Mouse (Mus musculus): ENCODE measurements around the gene Qars. TPM values are rescaled to one million over a fixed set of nuclear protein-coding genes. Genes with fewer than 3 reads are reported as not detected.

The Qars gene
- total RNA-seq, 4 experiments from 2014 or later = 78.6 to 107 (median 95.6) TPM

- DNase-seq (ENCODE audit: low spot score in 2 of 2) = no peak
These were observed 17.9 kb downstream of the Qars start for GRCm38 (mm10) chr9:108525400-108525799.

DNA sequence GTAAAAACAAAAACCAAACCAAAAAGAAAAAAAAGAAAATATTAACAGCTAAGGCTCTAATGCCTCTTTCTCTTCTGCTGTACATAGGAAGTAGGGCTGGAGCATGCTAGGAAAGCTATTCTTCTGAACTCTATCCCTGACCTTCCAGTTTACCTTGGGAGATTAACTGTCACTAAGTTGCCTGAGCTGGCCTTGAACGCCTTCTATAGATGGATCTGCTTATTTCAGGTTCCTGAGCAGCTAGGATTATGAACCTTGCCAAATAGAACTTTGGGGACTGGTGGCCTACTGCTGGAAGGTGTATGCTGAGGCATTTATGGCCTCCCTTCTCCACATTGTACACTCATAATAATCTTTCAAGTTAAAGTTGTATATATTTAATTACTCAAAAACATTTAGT is 23.4 kb downstream of the Qars start:
- no peak for DNase-seq (ENCODE audit: low spot score in 2 of 2)

- DNase-seq (ENCODE audit: low spot score in 2 of 2) = no peak
These were observed 24.0 kb downstream of the Qars start for GRCm38 (mm10) chr9:108531496-108531895.

DNA sequence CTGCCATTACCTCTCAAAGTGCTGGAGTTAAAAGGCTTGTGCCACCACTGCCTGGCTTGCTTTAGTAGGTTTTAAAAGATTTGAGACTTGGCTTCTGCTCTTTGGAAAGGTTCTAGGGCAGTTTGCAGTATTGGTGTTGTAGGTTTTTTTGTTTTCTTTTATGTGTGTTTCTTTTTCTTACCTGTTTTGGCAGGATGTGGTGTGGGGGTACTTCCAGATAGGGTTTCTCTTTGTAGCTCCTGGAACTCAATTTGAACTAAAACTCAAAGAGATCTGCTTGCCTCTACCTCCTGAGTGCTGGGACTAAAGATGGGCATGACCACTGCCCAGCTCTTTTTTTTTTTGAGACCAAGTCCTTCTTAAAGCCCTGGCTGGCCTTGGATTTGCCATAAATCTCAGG is 33.3 kb downstream of the Qars start:
- DNase-seq (ENCODE audit: low spot score in 2 of 2) = no peak

DNA sequence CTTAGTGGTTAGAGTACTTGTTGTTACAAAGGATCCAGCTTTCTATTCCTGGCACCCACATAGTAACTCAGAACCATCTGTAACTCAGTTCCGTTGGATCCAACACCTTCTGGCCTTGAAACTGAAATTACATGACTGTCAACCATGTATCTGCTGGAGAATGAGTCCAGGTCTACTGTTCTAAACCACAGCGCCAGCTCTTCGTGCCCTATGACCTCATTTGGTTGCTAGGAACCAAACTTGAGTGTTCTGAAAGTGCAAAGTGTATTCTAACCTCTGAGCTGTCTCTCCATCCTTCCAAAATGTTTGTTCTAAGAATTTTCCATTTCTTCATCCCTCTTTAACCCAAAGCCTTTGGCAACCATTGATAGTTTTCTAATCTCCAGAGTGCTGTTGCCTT is 38.5 kb downstream of the Qars start:
- DNase-seq (ENCODE audit: low spot score in 2 of 2) = no peak

DNA sequence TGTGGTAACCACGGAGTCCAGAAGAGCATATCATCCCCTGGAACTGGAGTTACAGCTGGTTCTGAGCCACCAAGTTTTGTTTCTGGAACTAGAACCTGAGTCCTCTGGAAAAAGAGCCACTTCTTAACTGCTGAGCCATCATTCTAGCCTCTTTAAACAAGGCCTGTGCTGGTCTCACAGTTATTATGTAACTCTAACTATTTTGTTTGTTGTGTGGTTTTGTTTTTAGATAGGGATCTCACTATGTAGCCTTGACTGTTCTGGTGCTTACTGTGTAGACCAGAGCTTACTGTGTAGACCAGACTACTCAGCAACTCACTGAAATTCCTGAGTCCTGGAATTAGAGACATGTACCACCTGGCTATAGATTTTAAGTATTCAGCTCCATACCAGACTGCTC is 39.4 kb downstream of the Qars start:
- no peak for DNase-seq (ENCODE audit: low spot score in 2 of 2)

GRCm38 (mm10) chr9:108559169-108559568 is 51.7 kb downstream of the Qars start:
- DNase-seq (ENCODE audit: low spot score in 2 of 2) = no peak

GRCm38 (mm10) chr9:108560227-108560841 is 52.8 kb downstream of the Qars start, which contains the start of gene Impdh2:
Impdh2 (plus strand) TSS chr9:108560286.
- DNase-seq (ENCODE audit: low spot score in 2 of 2) = peak; percentile 93 to 94

GRCm38 (mm10) chr9:108563671-108564070 is 56.2 kb downstream of the Qars start:
- DNase-seq (ENCODE audit: low spot score in 2 of 2) = no peak

DNA sequence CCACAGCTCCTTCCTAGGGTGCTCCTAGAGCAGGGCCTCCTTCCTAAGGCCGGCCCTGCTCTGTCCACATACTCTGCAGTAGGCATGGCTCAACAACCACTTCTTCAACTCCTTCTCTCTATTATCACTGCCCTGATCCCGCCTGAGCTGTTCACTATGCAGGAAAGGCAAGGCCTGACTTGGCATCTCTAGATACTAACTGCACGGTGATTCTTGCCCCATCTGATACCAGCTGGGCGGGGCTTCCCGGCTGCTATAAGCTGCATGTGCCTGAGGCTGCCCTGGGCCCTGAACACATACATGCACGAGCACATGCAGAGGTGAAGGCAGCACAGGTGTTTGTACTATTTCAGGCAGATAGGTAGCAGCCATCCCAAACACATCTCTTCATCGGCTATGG is 56.6 kb downstream of the Qars start:
- no peak for DNase-seq (ENCODE audit: low spot score in 2 of 2)

Other genes with a start within 250 kb of the Qars start
- gene Dag1, start 243.7 kb upstream of the Qars start, total RNA-seq (2022) = 100 to 1,000 TPM; 159 to 203 (median 172) TPM
- gene Nicn1, start 217.3 kb upstream of the Qars start, total RNA-seq (2022) = 10 to 100 TPM in 3 of 4 experiments, 1 to 10 TPM in 1; 8.0 to 13.5 (median 12.4) TPM
- gene Amt, start 210.9 kb upstream of the Qars start, total RNA-seq (2022) = 1 to 10 TPM in 1 of 4 experiments, under 1 TPM in 3; 0.32 to 1.3 (median 0.54) TPM
- 100 to 1,000 TPM in 2 of 4 experiments, 10 to 100 TPM in 2; 87.6 to 104 (median 99.6) TPM for gene Rhoa, start 201.6 kb upstream of the Qars start, total RNA-seq (2022)
- 10 to 100 TPM; 30.8 to 37.3 (median 34.3) TPM for gene Tcta, start 201.5 kb upstream of the Qars start, total RNA-seq (2022)
- gene Gpx1, start 168.8 kb upstream of the Qars start, total RNA-seq (2022) = 10 to 100 TPM; 66.3 to 72.7 (median 68.8) TPM
- gene Usp4, start 159.9 kb upstream of the Qars start, total RNA-seq (2022) = 10 to 100 TPM; 72.7 to 90.9 (median 87.3) TPM
- gene 1700102P08Rik, start 114.9 kb upstream of the Qars start, total RNA-seq (2022) = 1 to 10 TPM in 2 of 4 experiments, under 1 TPM in 2; 0.53 to 1.3 (median 0.97) TPM
- not detected for gene Ccdc36, start 79.2 kb upstream of the Qars start, total RNA-seq (2022)
- not detected for gene BC048562, start 71.2 kb upstream of the Qars start, total RNA-seq (2022)
- 10 to 100 TPM; 13.8 to 21.0 (median 16.3) TPM for gene Ccdc71, start 47.2 kb upstream of the Qars start, total RNA-seq (2022)
- 1 to 10 TPM; 1.3 to 2.7 (median 2.2) TPM for gene Klhdc8b, start 46.1 kb upstream of the Qars start, total RNA-seq (2022)
- gene Lamb2, start 28.0 kb upstream of the Qars start, total RNA-seq (2022) = 100 to 1,000 TPM; 112 to 139 (median 128) TPM
- 100 to 1,000 TPM; 118 to 134 (median 128) TPM for gene Usp19, start 17.1 kb upstream of the Qars start, total RNA-seq (2022)
- gene Qrich1, start 9.1 kb downstream of the Qars start, total RNA-seq (2022) = 10 to 100 TPM; 44.8 to 59.1 (median 55.7) TPM
- 10 to 100 TPM; 60.2 to 78.6 (median 63.1) TPM for gene Impdh2, start 52.6 kb downstream of the Qars start, total RNA-seq (2022)
- 10 to 100 TPM; 31.9 to 34.4 (median 33.0) TPM for gene Ndufaf3, start 59.7 kb downstream of the Qars start, total RNA-seq (2022)
- gene Dalrd3, start 62.2 kb downstream of the Qars start, total RNA-seq (2022) = 1 to 10 TPM; 6.0 to 9.1 (median 7.6) TPM
- gene Wdr6, start 71.0 kb downstream of the Qars start, total RNA-seq (2022) = 1 to 10 TPM; 6.6 to 8.4 (median 7.7) TPM
- 1 to 10 TPM; 3.8 to 5.5 (median 4.9) TPM for gene P4htm, start 90.0 kb downstream of the Qars start, total RNA-seq (2022)
- 10 to 100 TPM; 68.7 to 85.9 (median 81.8) TPM for gene Arih2, start 141.7 kb downstream of the Qars start, total RNA-seq (2022)
- 10 to 100 TPM; 62.5 to 78.8 (median 68.7) TPM for gene Slc25a20, start 154.4 kb downstream of the Qars start, total RNA-seq (2022)
- 100 to 1,000 TPM; 182 to 235 (median 191) TPM for gene Prkar2a, start 181.6 kb downstream of the Qars start, total RNA-seq (2022)

Data from gastrocnemius, adult 8-10 months (tissue).